9 mouse cellular contexts compared by ENCODE assay signal in the genomic region with DNA sequence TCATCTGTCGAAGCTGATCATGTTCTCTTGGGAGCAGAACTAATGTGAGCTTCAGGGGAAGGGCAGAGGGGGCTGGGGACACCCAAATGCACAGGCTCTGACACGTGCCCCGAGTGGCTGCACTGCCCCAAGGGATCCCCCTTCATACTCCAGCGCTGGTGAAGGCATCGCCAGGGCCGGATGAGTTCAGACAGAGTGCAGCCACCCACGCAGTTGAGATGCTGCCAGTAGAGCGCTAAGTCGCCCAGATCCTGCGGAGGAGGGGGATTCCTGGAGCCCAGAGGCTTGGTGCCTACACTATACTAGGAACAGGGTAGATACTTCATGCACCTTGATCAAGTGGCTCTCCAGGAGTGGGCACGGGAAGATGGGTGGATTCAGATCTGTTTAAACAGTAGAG.
DNase-seq lines count a peak whose midpoint lies in the region; ATAC-seq and TF ChIP-seq lines count a peak whose summit lies in the region.
"Had no signal": no experiment of that assay in that cellular context is flagged by ENCODE, and none has a peak within 500 bp of the region (broad histone marks: within the 10 kb centered on the region; RNA-seq: fewer than 3 reads in every experiment).

No protein-coding gene starts in this region.

- peak; percentile 27; the same call in 1 of the 2 replicates for ATAC-seq in hindbrain, embryonic 11.5 days (ENCODE audit: low FRiP score)
- ATAC-seq in hindbrain, embryonic 13.5 days (ENCODE audit: low FRiP score) = no peak
- ATAC-seq in forebrain, postnatal 0 days = peak; percentile 72
- peak; percentile 55 for ATAC-seq in stomach, embryonic 16.5 days (ENCODE audit: insufficient read depth, low FRiP score)

- no peak overlapping the region for H3K4me2 ChIP-seq in hindbrain, embryonic 11.5 days (replicated peaks; ENCODE audit: low read depth, low read length)
- no peak overlapping the region for H3K4me2 ChIP-seq in hindbrain, embryonic 13.5 days
- no peak overlapping the region for H3K4me2 ChIP-seq in CH12.LX (ENCODE audit: insufficient read depth, low read depth, poor library complexity, severe bottlenecking)
- no peak overlapping the region for H3K4me2 ChIP-seq in forebrain, postnatal 0 days (ENCODE audit: low read depth)
- H3K4me2 ChIP-seq in stomach, embryonic 16.5 days (ENCODE audit: low read depth, low read length) = no peak overlapping the region
- H3K4me2 ChIP-seq: liver, embryonic 15.5 days had no signal

- H3K9me3 ChIP-seq in hindbrain, embryonic 11.5 days (ENCODE audit: control insufficient read depth, low read length) = no peaks in the 10 kb centered on the region
- no peaks in the 10 kb centered on the region for H3K9me3 ChIP-seq in hindbrain, embryonic 13.5 days
- H3K9me3 ChIP-seq in CH12.LX (replicated peaks; ENCODE audit: low read length) = no peaks in the 10 kb centered on the region
- H3K9me3 ChIP-seq in forebrain, postnatal 0 days (ENCODE audit: low read length) = no peaks in the 10 kb centered on the region
- no peaks in the 10 kb centered on the region for H3K9me3 ChIP-seq in stomach, embryonic 16.5 days (replicated peaks; ENCODE audit: control insufficient read depth, low read length)
- H3K9me3 ChIP-seq: liver, embryonic 15.5 days had no signal

- no peak for TF ChIP-seq EP300 in CH12.LX (IDR thresholded peaks at IDR 0.05; ENCODE audit: low read length)

- intact Hi-C loops in left cerebral cortex, postnatal 14 days (cut with DNase I) = loop anchor here (10.0 kb wide), 1 partner anchor 95 kb away; no protein-coding TSS in a partner anchor

- no peak overlapping the region for H3K9ac ChIP-seq in hindbrain, embryonic 11.5 days (ENCODE audit: low read depth, low read length)
- H3K9ac ChIP-seq in hindbrain, embryonic 13.5 days = no peak overlapping the region
- no peak overlapping the region for H3K9ac ChIP-seq in CH12.LX (ENCODE audit: insufficient read depth, low read depth)
- H3K9ac ChIP-seq in forebrain, postnatal 0 days = no peak overlapping the region
- no peak overlapping the region for H3K9ac ChIP-seq in stomach, embryonic 16.5 days (ENCODE audit: low read length)
- H3K9ac ChIP-seq: liver, embryonic 15.5 days had no signal

- no peak for TF ChIP-seq POLR2A in CH12.LX (IDR thresholded peaks at IDR 0.05; ENCODE audit: low read depth, low read length)

- H3K4me1 ChIP-seq in hindbrain, embryonic 11.5 days (replicated peaks; ENCODE audit: control insufficient read depth, insufficient read depth, low read length) = no peaks in the 10 kb centered on the region
- H3K4me1 ChIP-seq in hindbrain, embryonic 13.5 days (replicated peaks) = peaks cover 30% of the 10 kb centered on the region
- peaks cover 3 to 17% of the 10 kb centered on the region in 2 experiments; a peak in 2 of 4 replicates for H3K4me1 ChIP-seq in CH12.LX (ENCODE audit: control insufficient read depth in 1 of 2, insufficient read depth in 2 of 2)
- 0 out of 2 replicates have a peak, but pooled peaks cover 3% of the 10 kb centered on the region for H3K4me1 ChIP-seq in forebrain, postnatal 0 days (ENCODE audit: insufficient read depth)
- H3K4me1 ChIP-seq in stomach, embryonic 16.5 days (ENCODE audit: control insufficient read depth, insufficient read depth, low read length) = no peaks in the 10 kb centered on the region
- H3K4me1 ChIP-seq: liver, embryonic 15.5 days had no signal

- no peaks in the 10 kb centered on the region for H3K36me3 ChIP-seq in hindbrain, embryonic 11.5 days (ENCODE audit: control insufficient read depth, insufficient read depth, low read length)
- no peaks in the 10 kb centered on the region for H3K36me3 ChIP-seq in hindbrain, embryonic 13.5 days
- no peaks in the 10 kb centered on the region for H3K36me3 ChIP-seq in CH12.LX (replicated peaks in 1 of 2; ENCODE audit: control insufficient read depth in 1 of 2, insufficient read depth in 1 of 2, low read length in 1 of 2)
- no peaks in the 10 kb centered on the region for H3K36me3 ChIP-seq in forebrain, postnatal 0 days (ENCODE audit: insufficient read depth)
- H3K36me3 ChIP-seq in stomach, embryonic 16.5 days (ENCODE audit: control insufficient read depth, insufficient read depth, low read length) = no peaks in the 10 kb centered on the region
- H3K36me3 ChIP-seq: liver, embryonic 15.5 days had no signal

- TF ChIP-seq CTCF in CH12.LX (conservative IDR thresholded peaks at IDR 0.05 in 1 of 2, IDR thresholded peaks at IDR 0.05 in 1 of 2; ENCODE audit: low read depth in 2 of 2, low read length in 2 of 2) = no peak
- no peak for TF ChIP-seq CTCF in forebrain, postnatal 0 days (IDR thresholded peaks at IDR 0.05; ENCODE audit: low read depth)

- H3K4me3 ChIP-seq in hindbrain, embryonic 11.5 days (ENCODE audit: low read depth, low read length) = no peak overlapping the region
- H3K4me3 ChIP-seq in hindbrain, embryonic 13.5 days = no peak overlapping the region
- no peak overlapping the region for H3K4me3 ChIP-seq in CH12.LX (replicated peaks in 1 of 3; ENCODE audit: low read depth in 2 of 3, low read length in 2 of 3, poor library complexity in 1 of 3)
- no peak overlapping the region for H3K4me3 ChIP-seq in forebrain, postnatal 0 days (ENCODE audit: low read depth, low read length)
- H3K4me3 ChIP-seq in stomach, embryonic 16.5 days (replicated peaks; ENCODE audit: low read length) = no peak overlapping the region
- H3K4me3 ChIP-seq: liver, embryonic 15.5 days had no signal

- no peak overlapping the region for H3K27ac ChIP-seq in hindbrain, embryonic 11.5 days (ENCODE audit: low read depth, low read length)
- no peak overlapping the region for H3K27ac ChIP-seq in hindbrain, embryonic 13.5 days
- no peak overlapping the region for H3K27ac ChIP-seq in CH12.LX (ENCODE audit: insufficient read depth, low read depth)
- no peak overlapping the region for H3K27ac ChIP-seq in forebrain, postnatal 0 days (ENCODE audit: low read depth, low read length)
- H3K27ac ChIP-seq in stomach, embryonic 16.5 days (ENCODE audit: low read length) = no peak overlapping the region
- H3K27ac ChIP-seq: liver, embryonic 15.5 days had no signal

- no peak for DNase-seq in hindbrain, embryonic 11.5 days (ENCODE audit: low spot score)
- DNase-seq in CH12.LX (ENCODE audit: extremely low read depth) = peak; percentile 17
- peak; percentile 54 for DNase-seq in forebrain, postnatal 0 days
- DNase-seq in left cerebral cortex, postnatal 14 days (ENCODE audit: low spot score in 2 of 2) = peak; percentile 51 to 52
- DNase-seq in spleen, adult 12 weeks (ENCODE audit: low spot score) = no peak
- DNase-seq in thymus, postnatal 0 days (ENCODE audit: low spot score) = no peak

- no peaks in the 10 kb centered on the region for H3K79me2 ChIP-seq in CH12.LX (replicated peaks; ENCODE audit: control insufficient read depth, extremely low read depth, insufficient read depth, poor library complexity, severe bottlenecking)

- H3K27me3 ChIP-seq in hindbrain, embryonic 11.5 days (ENCODE audit: control insufficient read depth, insufficient read depth, low read length) = peaks cover 3% of the 10 kb centered on the region; the same call in 1 of the 2 replicates
- H3K27me3 ChIP-seq in hindbrain, embryonic 13.5 days = peaks cover 14% of the 10 kb centered on the region; the same call in 1 of the 2 replicates
- H3K27me3 ChIP-seq in CH12.LX (replicated peaks) = peaks cover 100% of the 10 kb centered on the region
- no peaks in the 10 kb centered on the region for H3K27me3 ChIP-seq in forebrain, postnatal 0 days (ENCODE audit: insufficient read depth, low read length)
- peaks cover 7% of the 10 kb centered on the region; the same call in 1 of the 2 replicates for H3K27me3 ChIP-seq in stomach, embryonic 16.5 days (ENCODE audit: control insufficient read depth, insufficient read depth, low read length)

- WGBS in hindbrain, embryonic 11.5 days = 61% methylated on average over 11 of the region's 11 CpGs
- 47% methylated on average over 11 of the region's 11 CpGs for WGBS in hindbrain, embryonic 13.5 days
- WGBS in forebrain, postnatal 0 days = 43% methylated on average over 11 of the region's 11 CpGs
- WGBS in stomach, embryonic 16.5 days = 49% methylated on average over 11 of the region's 11 CpGs

- dilution Hi-C loops in CH12.LX (cut with MboI; ENCODE audit: extremely low pct_ligation_motif_present, extremely low pct_unique_long_range_greater_than_20kb, low sequenced_read_pairs) = no loop called here

- in situ Hi-C loops in CH12.LX (cut with MboI; ENCODE audit: low pct_ligation_motif_present, low pct_unique_long_range_greater_than_20kb, low sequenced_read_pairs) = no loop called here

- no peak for TF ChIP-seq RAD21 in CH12.LX (IDR thresholded peaks at IDR 0.05; ENCODE audit: low read depth, low read length)

TF ChIP-seq in CH12.LX, 34 proteins besides CTCF, POLR2A, EP300 and RAD21:
- TF ChIP-seq MAFK (IDR thresholded peaks at IDR 0.05; ENCODE audit: insufficient replicate concordance, low read length) (no peak), BHLHE40 (IDR thresholded peaks at IDR 0.05; ENCODE audit: low read depth, low read length) (peak; percentile 66)

Comparison
In these comparisons a context has a peak if more than half of its experiments do, and no peak if none do; other contexts are left out.
1. DNase-seq: peak in CH12.LX (single experiment), forebrain, postnatal 0 days (single experiment) and left cerebral cortex, postnatal 14 days (2 of 2); none in hindbrain, embryonic 11.5 days (single experiment), spleen, adult 12 weeks (single experiment) and thymus, postnatal 0 days (single experiment).